Mouse (Mus musculus) midbrain, embryonic 11.5 days (tissue): ENCODE results near the gene Slc39a3. TPM values are rescaled to one million over a fixed set of nuclear protein-coding genes. Genes with fewer than 3 reads are reported as not detected.
"Not testable (repeated sequence)": the region's sequence is repeated elsewhere in the genome, so short reads cannot be mapped to it uniquely, and the experiment has no call there.

Source experiments
- ATAC-seq: fragments of 200-750 bp; cut with Nextera tagmentation; 2 replicates; pipeline ENCODE4 v1.8.0; 2017; ENCODE audit warnings: moderate TSS enrichment, moderate library complexity; ENCODE audit not compliant: low FRiP score
- DNase-seq: peaks from one replicate; pipeline ENCODE4 v3.0.0; 2015; ENCODE audit warnings: low spot score; ENCODE audit errors: missing footprints
- H3K27ac ChIP-seq: fragments of 300-500 bp; sonication (generic); 2 replicates; pipeline ENCODE4 v1.5.1; 2014; ENCODE audit warnings: low read depth, low read length
- H3K27me3 ChIP-seq: fragments of 300-500 bp; sonication (generic); 2 replicates; pipeline ENCODE4 v1.6.1; 2014; ENCODE audit warnings: mild to moderate bottlenecking, low read length, moderate library complexity, mixed read lengths; ENCODE audit not compliant: control insufficient read depth, insufficient read depth
- H3K36me3 ChIP-seq: fragments of 300-500 bp; sonication (generic); 2 replicates; pipeline ENCODE4 v1.6.1; 2014; ENCODE audit warnings: mild to moderate bottlenecking, low read length, moderate library complexity, mixed read lengths; ENCODE audit not compliant: control insufficient read depth, insufficient read depth
- H3K4me1 ChIP-seq: fragments of 300-500 bp; sonication (generic); 2 replicates; pipeline ENCODE4 v1.6.1; 2014; ENCODE audit warnings: low read length; ENCODE audit not compliant: control insufficient read depth, insufficient read depth
- H3K4me2 ChIP-seq: fragments of 300-500 bp; sonication (generic); 2 replicates; pipeline ENCODE4 v1.6.1; 2014; ENCODE audit warnings: mild to moderate bottlenecking, moderate library complexity
- H3K4me3 ChIP-seq: fragments of 300-500 bp; sonication (generic); 2 replicates; pipeline ENCODE4 v1.5.1; 2014; ENCODE audit warnings: low read depth, low read length
- H3K9ac ChIP-seq: fragments of 300-500 bp; sonication (generic); 2 replicates; pipeline ENCODE4 v1.6.1; 2014; ENCODE audit warnings: low read length
- H3K9me3 ChIP-seq: fragments of 300-500 bp; sonication (generic); 2 replicates; pipeline ENCODE4 v1.6.1; 2016; ENCODE audit warnings: low read length; ENCODE audit not compliant: control insufficient read depth
- WGBS: fragments of 180-500 bp; shearing (Covaris S2); extraction: QIAGEN DNeasy Blood & Tissue Kit; methylation state at CpG from one replicate; pipeline ENCODE4 v1.1.7; 2014; 5-methylcytosine and 5-hydroxymethylcytosine counted together
- polyA plus RNA-seq: library from polyadenylated mRNA; unstranded; fragments of >200 nt; fragmentation: Nextera tagmentation; extraction: Ambion mirVana; gene quantifications from 2 replicates; pipeline ENCODE4 v1.2.1, GENCODE M21; 2014

Slc39a3 gene
- polyA plus RNA-seq, 1 experiment from 2014 or later: 10.1 TPM

GRCm38 (mm10) chr10:80994621-80995020 is 42.6 kb downstream of the Slc39a3 start:
- H3K36me3 ChIP-seq: no peaks in the 10 kb centered on the region
- WGBS: 51% methylated on average over 4 of the region's 4 CpGs

GRCm38 (mm10) chr10:80993276-80993675 is 44.0 kb downstream of the Slc39a3 start:
- peaks cover 4% of the 10 kb centered on the region for H3K27me3 ChIP-seq
- no peak overlapping the region for H3K4me2 ChIP-seq
- WGBS: 62% methylated on average over 5 of the region's 5 CpGs
- no peaks in the 10 kb centered on the region for H3K36me3 ChIP-seq
- no peak overlapping the region for H3K4me3 ChIP-seq
- H3K27ac ChIP-seq: no peak overlapping the region
- no peaks in the 10 kb centered on the region for H3K9me3 ChIP-seq
- ATAC-seq (no peak), DNase-seq (no peak)
- H3K4me1 ChIP-seq: no peaks in the 10 kb centered on the region
- no peak overlapping the region for H3K9ac ChIP-seq

More at GRCm38 (mm10) chr10:80994621-80995020, 42.6 kb downstream of the Slc39a3 start:
- Histone ChIP-seq H3K27ac (no peak overlapping the region), H3K27me3 (peaks cover 4% of the 10 kb centered on the region), H3K4me3 (no peak overlapping the region), H3K4me1 (no peaks in the 10 kb centered on the region), H3K4me2 (no peak overlapping the region), H3K9ac (no peak overlapping the region), H3K9me3 (no peaks in the 10 kb centered on the region)
- ATAC-seq (no peak), DNase-seq (no peak)

GRCm38 (mm10) chr10:80991945-80992344 is 45.3 kb downstream of the Slc39a3 start:
- Histone ChIP-seq H3K4me2 (no peak overlapping the region), H3K9ac (no peak overlapping the region), H3K4me1 (no peaks in the 10 kb centered on the region), H3K36me3 (no peaks in the 10 kb centered on the region), H3K27ac (no peak overlapping the region), H3K4me3 (no peak overlapping the region), H3K9me3 (no peaks in the 10 kb centered on the region), H3K27me3 (peaks cover 8% of the 10 kb centered on the region)
- DNase-seq: no peak
- 89% methylated on average over 1 of the region's 1 CpGs for WGBS
- ATAC-seq: no peak

GRCm38 (mm10) chr10:80991007-80991406 is 46.2 kb downstream of the Slc39a3 start:
- Histone ChIP-seq H3K4me2 (no peak overlapping the region), H3K27me3 (peaks cover 16% of the 10 kb centered on the region), H3K9me3 (no peaks in the 10 kb centered on the region), H3K9ac (no peak overlapping the region), H3K4me1 (no peaks in the 10 kb centered on the region), H3K4me3 (no peak overlapping the region), H3K27ac (no peak overlapping the region), H3K36me3 (no peaks in the 10 kb centered on the region)
- ATAC-seq (no peak), DNase-seq (no peak)
- WGBS: 5% methylated on average over 3 of the region's 3 CpGs

GRCm38 (mm10) chr10:80990406-80990805 is 46.8 kb downstream of the Slc39a3 start:
- peaks cover 4% of the 10 kb centered on the region for H3K4me1 ChIP-seq
- H3K9me3 ChIP-seq: no peaks in the 10 kb centered on the region
- H3K4me3 ChIP-seq: no peak overlapping the region
- WGBS: 69% methylated on average over 7 of the region's 7 CpGs
- DNase-seq (no peak), ATAC-seq (no peak)
- no peaks in the 10 kb centered on the region for H3K36me3 ChIP-seq
- no peak overlapping the region for H3K4me2 ChIP-seq
- no peak overlapping the region for H3K27ac ChIP-seq
- H3K9ac ChIP-seq: no peak overlapping the region
- peaks cover 22% of the 10 kb centered on the region for H3K27me3 ChIP-seq

- not testable (repeated sequence) for H3K4me1 ChIP-seq, H3K9me3 ChIP-seq, H3K9ac ChIP-seq, ATAC-seq, H3K4me2 ChIP-seq, H3K36me3 ChIP-seq, H3K27ac ChIP-seq, H3K4me3 ChIP-seq, DNase-seq
- 58% methylated on average over 4 of the region's 4 CpGs for WGBS
- H3K27me3 ChIP-seq: peaks cover 28% of the 10 kb centered on the region
Measured at GRCm38 (mm10) chr10:80989854-80990253, 47.4 kb downstream of the Slc39a3 start.

- peaks cover 7% of the 10 kb centered on the region for H3K4me1 ChIP-seq
- no peak overlapping the region for H3K27ac ChIP-seq
- H3K27me3 ChIP-seq: peaks cover 30% of the 10 kb centered on the region
- H3K4me3 ChIP-seq: no peak overlapping the region
- H3K36me3 ChIP-seq: no peaks in the 10 kb centered on the region
- no peaks in the 10 kb centered on the region for H3K9me3 ChIP-seq
- DNase-seq: no peak
- WGBS: 67% methylated on average over 6 of the region's 6 CpGs
- no peak overlapping the region for H3K9ac ChIP-seq
- no peak overlapping the region for H3K4me2 ChIP-seq
- no peak for ATAC-seq
Measured at GRCm38 (mm10) chr10:80989446-80989845, 47.8 kb downstream of the Slc39a3 start.

GRCm38 (mm10) chr10:80987709-80988441 is 49.4 kb downstream of the Slc39a3 start:
- Histone ChIP-seq H3K4me1 (peaks cover 7% of the 10 kb centered on the region), H3K4me2 (no peak overlapping the region), H3K27me3 (peaks cover 32% of the 10 kb centered on the region), H3K9me3 (no peaks in the 10 kb centered on the region), H3K4me3 (no peak overlapping the region), H3K36me3 (no peaks in the 10 kb centered on the region), H3K27ac (no peak overlapping the region), H3K9ac (no peak overlapping the region)
- ATAC-seq: peak; percentile 84
- WGBS: 9% methylated on average over 10 of the region's 10 CpGs
- peak; percentile 98 for DNase-seq

- no peak overlapping the region for H3K4me2 ChIP-seq
- H3K27ac ChIP-seq: no peak overlapping the region
- H3K36me3 ChIP-seq: no peaks in the 10 kb centered on the region
- no peaks in the 10 kb centered on the region for H3K9me3 ChIP-seq
- ATAC-seq: no peak
- no peak overlapping the region for H3K9ac ChIP-seq
- peaks cover 32% of the 10 kb centered on the region for H3K27me3 ChIP-seq
- H3K4me1 ChIP-seq: peaks cover 7% of the 10 kb centered on the region
- 73% methylated on average over 6 of the region's 6 CpGs for WGBS
- H3K4me3 ChIP-seq: no peak overlapping the region
- DNase-seq: no peak
Measured at GRCm38 (mm10) chr10:80986754-80987153, 50.5 kb downstream of the Slc39a3 start.
